Mouse (Mus musculus) splenic B cell, adult 2 months (primary cell): ENCODE data around the gene Zfp526.

Experiments
- DNase-seq: peaks from one replicate; pipeline ENCODE4 v3.0.0-alpha.2; 2011; ENCODE audit warnings: low read depth, low spot score
- H3K27me3 ChIP-seq: 2 replicates; pipeline ENCODE4 v1.6.1; 2012; ENCODE audit warnings: mild to moderate bottlenecking, low read length, moderate library complexity, mixed read lengths; ENCODE audit not compliant: control insufficient read depth, poor library complexity, insufficient read depth, severe bottlenecking
- H3K36me3 ChIP-seq: 2 replicates; pipeline ENCODE4 v1.6.1; 2012; ENCODE audit warnings: mild to moderate bottlenecking, low read length, moderate library complexity, mixed read lengths; ENCODE audit not compliant: control insufficient read depth, poor library complexity, insufficient read depth, severe bottlenecking

Zfp526 gene

DNA sequence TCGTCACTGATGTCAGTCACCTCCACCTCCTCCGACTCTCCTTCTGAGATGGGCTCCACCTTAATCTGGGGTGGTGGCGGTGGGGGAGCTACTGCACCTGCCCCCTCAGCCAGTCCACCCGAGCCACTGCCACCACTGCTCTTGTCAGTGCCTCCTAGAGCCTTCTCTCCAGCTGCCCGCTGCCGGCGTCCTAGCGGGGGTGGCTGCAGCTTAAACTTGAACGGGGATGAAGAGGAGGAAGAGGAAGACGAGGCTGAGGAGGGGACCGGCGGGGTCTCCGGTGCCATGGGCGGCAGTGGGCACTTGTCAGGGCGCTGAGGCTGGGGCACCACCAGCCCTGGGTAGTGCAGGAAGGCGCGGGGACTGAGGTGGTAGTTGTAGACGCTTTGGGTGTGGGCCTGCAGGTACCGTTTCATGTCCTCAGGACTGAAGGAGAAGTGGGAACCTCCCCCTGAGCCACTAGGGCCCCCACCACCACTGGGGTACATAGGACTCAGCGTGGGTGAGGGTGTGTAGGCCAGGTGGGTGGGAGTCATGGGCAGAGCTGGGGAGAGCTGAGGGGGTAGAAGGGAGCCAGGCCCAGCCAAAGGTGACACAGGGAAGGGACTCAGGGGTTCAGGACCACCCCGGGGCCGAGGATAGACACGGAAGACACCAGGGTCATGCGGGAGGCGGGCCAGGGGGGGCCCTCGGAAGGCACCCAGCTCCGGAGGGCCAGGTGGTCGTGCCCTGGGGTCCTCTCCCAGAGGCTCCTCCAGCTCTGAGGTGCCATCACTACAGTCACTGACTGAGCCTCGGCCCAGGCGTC lies 23.5 kb downstream of the Zfp526 start:
- Histone ChIP-seq H3K36me3 (no peaks in the 10 kb centered on the region; the same call in 1 of the 2 replicates), H3K27me3 (no peaks in the 10 kb centered on the region; the same call in 1 of the 2 replicates)
- DNase-seq = no peak

- no peaks in the 10 kb centered on the region; the same call in 1 of the 2 replicates for H3K36me3 ChIP-seq
- DNase-seq = no peak
- no peaks in the 10 kb centered on the region; the same call in 1 of the 2 replicates for H3K27me3 ChIP-seq
Measured at GRCm38 (mm10) chr7:25246079-25246758, 25.0 kb downstream of the Zfp526 start.

DNA sequence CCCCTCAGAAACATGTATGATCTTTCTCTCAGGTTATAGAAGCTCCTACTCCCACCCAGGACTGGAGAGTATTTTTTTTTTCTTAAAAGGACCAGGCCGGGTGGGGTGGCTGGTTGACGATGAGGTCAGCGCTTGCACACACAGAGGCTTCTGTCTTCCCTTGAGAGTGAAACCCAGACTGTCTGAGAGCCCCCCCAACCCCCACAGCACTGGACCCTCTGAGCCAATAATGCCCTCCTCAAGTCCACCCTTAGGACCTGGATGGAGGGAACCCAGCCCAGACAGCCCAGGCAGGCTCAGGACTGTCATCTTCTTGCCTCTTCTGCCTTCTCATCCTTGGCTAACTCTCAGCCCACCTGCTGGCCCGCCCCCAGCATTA lies 25.5 kb downstream of the Zfp526 start:
- no peak for DNase-seq
- no peaks in the 10 kb centered on the region; the same call in 1 of the 2 replicates for H3K27me3 ChIP-seq
- no peaks in the 10 kb centered on the region; the same call in 1 of the 2 replicates for H3K36me3 ChIP-seq

DNA sequence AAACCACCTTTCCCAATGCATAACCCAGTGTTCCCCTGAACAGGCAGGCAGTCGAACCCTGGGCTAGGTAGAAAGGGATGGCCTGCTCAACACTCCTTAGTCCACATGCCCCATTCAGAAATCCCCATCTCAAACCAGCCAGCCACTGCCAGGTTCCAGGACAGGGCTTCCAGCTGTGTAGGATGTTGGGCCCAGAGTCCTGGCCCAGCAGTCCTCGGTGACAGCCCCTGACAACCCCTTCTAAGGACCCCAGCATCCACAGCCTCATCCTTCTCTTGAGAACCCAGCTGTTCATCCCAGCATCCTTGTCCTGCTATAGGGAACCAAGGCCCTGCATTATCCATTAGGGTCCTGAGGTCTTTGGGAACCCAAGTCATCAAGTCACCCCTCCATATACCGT lies 26.3 kb downstream of the Zfp526 start:
- Histone ChIP-seq H3K36me3 (no peaks in the 10 kb centered on the region; the same call in 1 of the 2 replicates), H3K27me3 (no peaks in the 10 kb centered on the region; the same call in 1 of the 2 replicates)
- DNase-seq = no peak

- Histone ChIP-seq H3K36me3 (no peaks in the 10 kb centered on the region; the same call in 1 of the 2 replicates), H3K27me3 (no peaks in the 10 kb centered on the region; the same call in 1 of the 2 replicates)
- peak; percentile 22 for DNase-seq
Measured at GRCm38 (mm10) chr7:25248018-25248647, 26.9 kb downstream of the Zfp526 start.

GRCm38 (mm10) chr7:25248846-25249313 lies 27.7 kb downstream of the Zfp526 start:
- Histone ChIP-seq H3K27me3 (no peaks in the 10 kb centered on the region; the same call in 1 of the 2 replicates), H3K36me3 (no peaks in the 10 kb centered on the region; the same call in 1 of the 2 replicates)
- peak; percentile 48 for DNase-seq

GRCm38 (mm10) chr7:25249314-25250140 lies 28.3 kb downstream of the Zfp526 start:
- Histone ChIP-seq H3K36me3 (no peaks in the 10 kb centered on the region; the same call in 1 of the 2 replicates), H3K27me3 (no peaks in the 10 kb centered on the region; the same call in 1 of the 2 replicates)
- peak; percentile 80 for DNase-seq

DNA sequence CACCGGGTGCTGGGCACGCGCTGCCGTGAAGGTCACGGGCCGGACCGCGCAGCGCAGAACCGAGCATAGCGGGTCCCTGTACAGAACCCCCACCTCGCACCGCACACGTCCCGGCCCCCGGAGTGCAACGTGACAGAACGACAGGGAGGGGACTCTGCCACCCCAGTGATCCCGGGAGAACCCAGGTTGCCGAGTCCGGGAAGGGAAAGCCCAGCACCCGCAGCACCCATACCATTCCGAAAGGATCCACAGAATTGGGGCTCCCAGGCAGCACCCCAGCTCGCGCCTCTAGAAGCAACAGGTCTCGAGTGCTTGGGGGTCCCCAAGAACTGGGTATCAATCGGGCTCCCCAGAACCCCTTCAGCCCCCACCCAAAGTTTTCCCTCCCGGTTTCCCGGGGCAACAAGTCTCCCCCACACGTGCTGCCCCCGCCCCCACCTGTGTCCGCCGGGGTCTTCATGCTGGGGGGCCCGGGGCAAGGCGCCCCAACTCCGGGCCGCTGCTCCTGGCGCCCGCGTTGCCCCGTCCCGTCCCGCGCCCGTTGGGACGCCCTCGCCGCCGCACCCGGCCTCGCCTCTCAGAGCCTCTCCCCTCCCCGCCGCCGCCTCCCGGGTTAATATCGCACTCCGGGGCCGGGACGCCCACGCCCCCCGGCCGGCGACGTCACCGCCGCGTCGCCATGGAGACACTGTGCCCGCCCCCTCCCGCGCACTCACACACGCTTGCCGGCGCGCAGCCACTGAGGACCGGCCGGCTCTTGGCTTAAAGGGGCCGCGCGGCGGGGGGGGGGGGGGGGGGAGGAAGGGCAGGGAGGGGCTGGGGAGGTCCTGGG lies 29.1 kb downstream of the Zfp526 start, which contains the start of gene Erf:
Gene Erf (minus strand): TSS at position 621 of the 832 bp plus-strand sequence.
- Histone ChIP-seq H3K27me3 (no peaks in the 10 kb centered on the region; the same call in none of the 2 replicates), H3K36me3 (no peaks in the 10 kb centered on the region)
- peak; percentile 97 for DNase-seq

GRCm38 (mm10) chr7:25251071-25251791 lies 30.0 kb downstream of the Zfp526 start:
- DNase-seq = peak; percentile 27
- Histone ChIP-seq H3K36me3 (no peaks in the 10 kb centered on the region), H3K27me3 (no peaks in the 10 kb centered on the region; the same call in none of the 2 replicates)

- H3K27me3 ChIP-seq = no peaks in the 10 kb centered on the region; the same call in none of the 2 replicates
- no peaks in the 10 kb centered on the region for H3K36me3 ChIP-seq
- no peak for DNase-seq
Measured at GRCm38 (mm10) chr7:25251822-25252221, 30.6 kb downstream of the Zfp526 start.

GRCm38 (mm10) chr7:25261896-25262295 lies 40.7 kb downstream of the Zfp526 start:
- DNase-seq = no peak
- Histone ChIP-seq H3K36me3 (no peaks in the 10 kb centered on the region), H3K27me3 (no peaks in the 10 kb centered on the region)

DNA sequence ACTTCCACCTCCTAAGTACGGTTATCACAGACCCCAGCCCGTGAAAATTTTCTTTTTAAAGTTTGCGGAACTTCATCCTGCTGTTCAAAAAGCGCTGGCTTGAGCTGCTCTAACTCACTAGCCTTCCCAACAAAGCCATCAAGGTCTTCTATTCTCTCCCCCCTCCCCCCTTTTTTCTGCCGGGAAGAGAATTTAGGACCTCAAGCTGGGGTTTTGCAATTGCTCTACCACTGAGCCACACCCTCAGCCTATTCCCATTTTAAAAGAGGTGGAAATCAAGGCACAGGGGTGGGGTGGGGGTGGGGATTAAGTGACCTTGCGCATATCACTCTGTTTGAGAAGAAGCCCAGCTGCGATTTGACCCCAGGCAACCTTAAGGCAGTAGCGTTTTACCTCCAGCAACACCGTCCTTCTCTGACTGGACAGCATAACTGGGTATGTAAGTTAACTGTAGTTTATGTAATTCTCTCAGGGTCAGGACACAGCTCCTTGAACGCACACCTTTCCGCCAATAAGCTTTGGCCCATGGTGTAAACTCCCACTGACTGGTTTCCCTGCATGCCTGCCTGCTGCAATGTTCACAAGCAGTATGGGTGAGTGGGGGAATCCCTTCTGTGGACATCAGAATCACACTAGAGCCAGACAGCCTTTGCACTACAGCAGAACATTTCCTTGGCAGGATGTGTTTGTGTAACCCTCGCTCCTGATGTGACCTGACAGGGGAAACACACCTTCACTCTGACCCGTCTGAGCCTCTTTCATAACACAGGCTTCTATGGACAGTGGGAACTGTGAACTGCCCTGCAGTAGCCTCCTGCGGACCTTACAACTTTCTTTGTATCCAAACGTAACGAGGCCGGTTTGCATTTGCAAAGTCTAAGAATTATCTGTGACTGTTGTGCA lies 43.0 kb downstream of the Zfp526 start:
- no peak for DNase-seq
- Histone ChIP-seq H3K36me3 (no peaks in the 10 kb centered on the region), H3K27me3 (no peaks in the 10 kb centered on the region)
